ENCODE assay signal across 9 mouse cellular contexts in genomic region chr11:4638261-4638660, GRCm38 (mm10). TPM values are rescaled to one million over a fixed set of nuclear protein-coding genes. Genes with fewer than 3 reads are reported as not detected.
DNase-seq lines count a peak whose midpoint lies in the region; ATAC-seq lines count a peak whose summit lies in the region.
"Had no signal": no experiment of that assay in that cellular context is flagged by ENCODE, and none has a peak within 500 bp of the region (broad histone marks: within the 10 kb centered on the region; RNA-seq: fewer than 3 reads in every experiment).

No protein-coding gene starts in this region.

- peak; percentile 34 for ATAC-seq in erythroblast, adult 5-6 weeks (replicated peaks; ENCODE audit: low FRiP score, poor library complexity, severe bottlenecking)
- no peak for ATAC-seq in limb, embryonic 15.5 days (ENCODE audit: insufficient number of reproducible peaks, low FRiP score, low TSS enrichment, low read depth)
- 0 out of 2 replicates have a peak, but pooled peaks have one; percentile 17 for ATAC-seq in stomach, embryonic 15.5 days (ENCODE audit: insufficient read depth, low FRiP score, low read depth)
- no peak for ATAC-seq in frontal cortex, adult (ENCODE audit: low TSS enrichment)

- H3K4me1 ChIP-seq in limb, embryonic 15.5 days = peaks cover 14% of the 10 kb centered on the region
- H3K4me1 ChIP-seq in stomach, embryonic 15.5 days = 0 out of 2 replicates have a peak, but pooled peaks cover 4% of the 10 kb centered on the region

- peak overlapping the region; percentile 55 for H3K9ac ChIP-seq in limb, embryonic 15.5 days
- peak overlapping the region; percentile 42; the same call in 1 of the 2 replicates for H3K9ac ChIP-seq in stomach, embryonic 15.5 days

- H3K27me3 ChIP-seq in limb, embryonic 15.5 days = no peaks in the 10 kb centered on the region
- H3K27me3 ChIP-seq in stomach, embryonic 15.5 days (replicated peaks) = no peaks in the 10 kb centered on the region

- DNase-seq in retina, embryonic 14.5 days (ENCODE audit: low spot score) = peak; percentile 7
- DNase-seq in retina, postnatal 1 day = no peak
- no peak for DNase-seq in left cerebral cortex, postnatal 10 days (ENCODE audit: extremely low spot score in 1 of 2, low spot score in 2 of 2)
- DNase-seq in Muller cell, postnatal 12 days (ENCODE audit: inconsistent ontology term) = no peak

- H3K4me3 ChIP-seq in limb, embryonic 15.5 days = peak overlapping the region; percentile 90
- peak overlapping the region; percentile 83 for H3K4me3 ChIP-seq in stomach, embryonic 15.5 days (replicated peaks)

- peak overlapping the region; percentile 72 for H3K4me2 ChIP-seq in limb, embryonic 15.5 days
- H3K4me2 ChIP-seq in stomach, embryonic 15.5 days = peak overlapping the region; percentile 73

- intact Hi-C loops in left cerebral cortex, postnatal 10 days (cut with DNase I) = no loop called here

- no peak overlapping the region for H3K27ac ChIP-seq in limb, embryonic 15.5 days
- H3K27ac ChIP-seq in stomach, embryonic 15.5 days = no peak overlapping the region

- H3K9me3 ChIP-seq in limb, embryonic 15.5 days = no peaks in the 10 kb centered on the region
- no peaks in the 10 kb centered on the region for H3K9me3 ChIP-seq in stomach, embryonic 15.5 days

- 17% methylated on average over 7 of the region's 7 CpGs for WGBS in limb, embryonic 15.5 days
- 16% methylated on average over 7 of the region's 7 CpGs for WGBS in stomach, embryonic 15.5 days

- H3K36me3 ChIP-seq in limb, embryonic 15.5 days = peaks cover 9% of the 10 kb centered on the region; the same call in 1 of the 2 replicates
- H3K36me3 ChIP-seq in stomach, embryonic 15.5 days = no peaks in the 10 kb centered on the region

RNA-seq across cellular contexts. Expression of gene Ascc2, which starts 0.7 kb away (rescaled TPM):
- 5.6 and 13.4 TPM in 2 replicates for total RNA-seq in erythroblast, adult 5-6 weeks (2015; ENCODE audit: low replicate concordance)
- 14.4 and 17.8 TPM in 2 replicates for total RNA-seq in erythroblast, adult 5-6 weeks (2017; ENCODE audit: low replicate concordance)
- 32.2 and 32.8 TPM in 2 replicates for polyA plus RNA-seq in limb, embryonic 15.5 days (2015; fragmentation: Nextera tagmentation; extraction: Ambion mirVana)
- polyA plus RNA-seq in stomach, embryonic 15.5 days (2015; fragmentation: Nextera tagmentation; extraction: Ambion mirVana) = 31.5 and 36.5 TPM in 2 replicates
- total RNA-seq in left cerebral cortex, postnatal 10 days (2021) = 10 to 100 TPM; 20.3 to 21.2 TPM

RNA-seq across cellular contexts. Expression of gene Gm11032, which starts 18.4 kb away (rescaled TPM):
- not detected in 2 replicates for total RNA-seq in erythroblast, adult 5-6 weeks (2015; ENCODE audit: low replicate concordance)
- not detected in 2 replicates for total RNA-seq in erythroblast, adult 5-6 weeks (2017; ENCODE audit: low replicate concordance)
- not detected in 2 replicates for polyA plus RNA-seq in limb, embryonic 15.5 days (2015; fragmentation: Nextera tagmentation; extraction: Ambion mirVana)
- not detected in 2 replicates for polyA plus RNA-seq in stomach, embryonic 15.5 days (2015; fragmentation: Nextera tagmentation; extraction: Ambion mirVana)
- not detected for total RNA-seq in left cerebral cortex, postnatal 10 days (2021)
- total RNA-seq: hematopoietic stem cell, adult 5-6 weeks had no signal

RNA-seq across cellular contexts. Expression of gene Mtmr3, which starts 43.6 kb away (rescaled TPM):
- total RNA-seq in erythroblast, adult 5-6 weeks (2015; ENCODE audit: low replicate concordance) = 203 and 214 TPM in 2 replicates
- total RNA-seq in erythroblast, adult 5-6 weeks (2017; ENCODE audit: low replicate concordance) = 462 and 508 TPM in 2 replicates
- polyA plus RNA-seq in limb, embryonic 15.5 days (2015; fragmentation: Nextera tagmentation; extraction: Ambion mirVana) = 23.9 and 26.6 TPM in 2 replicates
- 23.8 and 25.1 TPM in 2 replicates for polyA plus RNA-seq in stomach, embryonic 15.5 days (2015; fragmentation: Nextera tagmentation; extraction: Ambion mirVana)
- 10 to 100 TPM; 63.5 to 67.4 TPM for total RNA-seq in left cerebral cortex, postnatal 10 days (2021)

Comparison
In these comparisons a context has a peak if more than half of its experiments do, and no peak if none do; other contexts are left out.
1. ATAC-seq: peak in erythroblast, adult 5-6 weeks (single experiment) and stomach, embryonic 15.5 days (single experiment); none in limb, embryonic 15.5 days (single experiment) and frontal cortex, adult (single experiment).